In the genomic region with DNA sequence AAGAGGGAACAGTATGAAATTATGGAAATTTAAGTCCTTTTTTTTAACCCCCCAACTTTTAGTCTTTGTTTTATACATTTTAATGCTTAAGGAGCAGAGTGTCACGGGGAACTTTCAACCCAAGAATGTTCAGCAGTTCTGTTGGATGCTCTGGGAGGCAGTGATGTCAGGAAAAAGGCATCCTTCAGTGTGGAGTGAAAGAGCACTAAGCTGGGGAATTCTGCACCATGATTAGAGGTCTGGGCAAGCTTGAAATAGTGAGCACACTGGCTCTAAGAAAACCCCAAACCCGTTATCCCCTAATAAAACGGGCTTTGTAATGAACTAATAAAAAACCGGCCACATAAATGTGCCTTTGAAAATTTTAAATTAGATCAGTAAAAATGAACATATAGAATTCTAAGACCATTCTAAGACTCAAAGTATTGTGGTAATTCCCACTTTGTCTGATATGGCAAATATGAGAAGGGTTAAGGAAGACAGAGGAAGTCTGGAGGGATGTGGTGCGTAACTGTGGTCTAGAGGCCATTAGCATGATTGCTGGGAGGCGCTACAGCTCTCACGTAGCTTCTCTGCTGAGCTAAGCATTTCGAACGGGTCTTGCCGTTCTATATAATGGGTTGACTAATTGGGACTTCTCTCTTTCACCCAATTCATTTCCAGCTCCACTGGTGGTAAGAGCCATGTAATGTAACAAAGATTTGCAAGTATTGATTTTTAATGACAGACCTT, we compare ENCODE assay signal across 26 mouse cellular contexts.
A peak's percentile ranks its signal among the peaks of the same experiment; 100 is the strongest.
DNase-seq lines count a peak whose midpoint lies in the region; ATAC-seq and TF ChIP-seq lines count a peak whose summit lies in the region.
"Had no signal": no experiment of that assay in that cellular context is flagged by ENCODE, and none has a peak within 500 bp of the region (broad histone marks: within the 10 kb centered on the region; RNA-seq: fewer than 3 reads in every experiment).

No protein-coding gene starts in this region.

- TF ChIP-seq POLR2A in heart, adult 2 months (IDR thresholded peaks at IDR 0.05; ENCODE audit: insufficient read depth, low read depth, low read length), result no peak

- 83% methylated on average over 10 of the region's 10 CpGs for WGBS in heart, adult 2 months

- TF ChIP-seq CTCF in heart, adult 2 months (IDR thresholded peaks at IDR 0.05), result no peak

- no peak for TF ChIP-seq EP300 in heart, adult 2 months (IDR thresholded peaks at IDR 0.05; ENCODE audit: insufficient read depth, low read depth, low read length)

- no peaks in the 10 kb centered on the region for H3K27me3 ChIP-seq in heart, adult 2 months (ENCODE audit: control insufficient read depth, insufficient read depth, low read length)
- H3K27me3 ChIP-seq: embryonic facial prominence, embryonic 12.5 days; forebrain, embryonic 13.5 days; midbrain, embryonic 13.5 days; neural tube, embryonic 12.5 days; Patski; stomach, embryonic 15.5 days had no signal

- intact Hi-C loops in heart, adult 2 months (cut with DNase I), result no loop called here

- no peak overlapping the region for H3K9ac ChIP-seq in heart, adult 2 months (ENCODE audit: low read depth, low read length)
- H3K9ac ChIP-seq: embryonic facial prominence, embryonic 12.5 days; forebrain, embryonic 13.5 days; hindbrain, embryonic 14.5 days; midbrain, embryonic 13.5 days; neural tube, embryonic 12.5 days; stomach, embryonic 15.5 days had no signal

- DNase-seq in heart, adult 11 months, result peak; percentile 53
- no peak for DNase-seq in heart, adult 2 months
- DNase-seq in 416B (ENCODE audit: low read depth), result peak; percentile 84
- DNase-seq in layer of hippocampus, postnatal 14 days (ENCODE audit: low spot score in 2 of 2), result no peak
- no peak for DNase-seq in gastrocnemius, postnatal 4 days (ENCODE audit: low spot score in 2 of 2)
- DNase-seq: cerebellum, adult 11 months; cerebellum, postnatal 10 days; heart, adult 18-20 months; kidney, adult 2 months; lung, postnatal 4 days; right cerebral cortex, adult 18-20 months; right cerebral cortex, postnatal 4 days; thymus, postnatal 25 days had no signal

- H3K27ac ChIP-seq in heart, adult 2 months, result no peak overlapping the region
- H3K27ac ChIP-seq: embryonic facial prominence, embryonic 12.5 days; forebrain, embryonic 13.5 days; hindbrain, embryonic 14.5 days; kidney, postnatal 0 days; midbrain, embryonic 13.5 days; neural tube, embryonic 12.5 days; stomach, embryonic 15.5 days had no signal

- ATAC-seq in granulocyte monocyte progenitor cell, adult 5-6 weeks (replicated peaks; ENCODE audit: poor library complexity, severe bottlenecking), result peak; percentile 56
- 0 out of 2 replicates have a peak, but pooled peaks have one; percentile 43 for ATAC-seq in monocyte, adult 5-6 weeks (replicated peaks; ENCODE audit: insufficient number of reproducible peaks, low FRiP score, low TSS enrichment, poor library complexity, severe bottlenecking)
- ATAC-seq: CD4-positive, CD25-positive, alpha-beta regulatory T cell, adult 4 months; forebrain, embryonic 13.5 days; inflammation-experienced regulatory T-cells, adult 6 months; midbrain, embryonic 13.5 days; Patski had no signal

- no peak overlapping the region for H3K4me3 ChIP-seq in heart, adult 2 months
- H3K4me3 ChIP-seq: embryonic facial prominence, embryonic 12.5 days; erythroblast, embryonic 14.5 days; forebrain, embryonic 13.5 days; midbrain, embryonic 13.5 days; neural tube, embryonic 12.5 days; stomach, embryonic 15.5 days had no signal

- peaks cover 2% of the 10 kb centered on the region for H3K4me1 ChIP-seq in heart, adult 2 months (ENCODE audit: control insufficient read depth, insufficient read depth, low read length)
- H3K4me1 ChIP-seq: midbrain, embryonic 13.5 days; neural tube, embryonic 12.5 days; stomach, embryonic 15.5 days had no signal

- no peaks in the 10 kb centered on the region for H3K79me2 ChIP-seq in heart, adult 2 months (replicated peaks; ENCODE audit: control insufficient read depth, insufficient read depth, low read length)

- H3K36me3 ChIP-seq in heart, adult 2 months (ENCODE audit: control insufficient read depth, insufficient read depth, low read length), result no peaks in the 10 kb centered on the region
- H3K36me3 ChIP-seq: embryonic facial prominence, embryonic 12.5 days; midbrain, embryonic 13.5 days; neural tube, embryonic 12.5 days; stomach, embryonic 15.5 days had no signal

Comparison
In these comparisons a context has a peak if more than half of its experiments do, and no peak if none do; other contexts are left out.
1. DNase-seq: peak in heart, adult 11 months (single experiment) and 416B (single experiment); none in heart, adult 2 months (0 of 2), layer of hippocampus, postnatal 14 days (0 of 2) and gastrocnemius, postnatal 4 days (0 of 2).